Mouse (Mus musculus): ENCODE measurements around the gene Chd2. TPM values are rescaled to one million over a fixed set of nuclear protein-coding genes. Genes with fewer than 3 reads are reported as not detected.
A peak's percentile ranks its signal among the peaks of the same experiment; 100 is the strongest.
"Not testable (repeated sequence)": the region's sequence is repeated elsewhere in the genome, so short reads cannot be mapped to it uniquely, and the experiment has no call there.

Chd2 gene
- total RNA-seq, 2 experiments from 2014 or later: 40.7 to 48.4 TPM

DNA sequence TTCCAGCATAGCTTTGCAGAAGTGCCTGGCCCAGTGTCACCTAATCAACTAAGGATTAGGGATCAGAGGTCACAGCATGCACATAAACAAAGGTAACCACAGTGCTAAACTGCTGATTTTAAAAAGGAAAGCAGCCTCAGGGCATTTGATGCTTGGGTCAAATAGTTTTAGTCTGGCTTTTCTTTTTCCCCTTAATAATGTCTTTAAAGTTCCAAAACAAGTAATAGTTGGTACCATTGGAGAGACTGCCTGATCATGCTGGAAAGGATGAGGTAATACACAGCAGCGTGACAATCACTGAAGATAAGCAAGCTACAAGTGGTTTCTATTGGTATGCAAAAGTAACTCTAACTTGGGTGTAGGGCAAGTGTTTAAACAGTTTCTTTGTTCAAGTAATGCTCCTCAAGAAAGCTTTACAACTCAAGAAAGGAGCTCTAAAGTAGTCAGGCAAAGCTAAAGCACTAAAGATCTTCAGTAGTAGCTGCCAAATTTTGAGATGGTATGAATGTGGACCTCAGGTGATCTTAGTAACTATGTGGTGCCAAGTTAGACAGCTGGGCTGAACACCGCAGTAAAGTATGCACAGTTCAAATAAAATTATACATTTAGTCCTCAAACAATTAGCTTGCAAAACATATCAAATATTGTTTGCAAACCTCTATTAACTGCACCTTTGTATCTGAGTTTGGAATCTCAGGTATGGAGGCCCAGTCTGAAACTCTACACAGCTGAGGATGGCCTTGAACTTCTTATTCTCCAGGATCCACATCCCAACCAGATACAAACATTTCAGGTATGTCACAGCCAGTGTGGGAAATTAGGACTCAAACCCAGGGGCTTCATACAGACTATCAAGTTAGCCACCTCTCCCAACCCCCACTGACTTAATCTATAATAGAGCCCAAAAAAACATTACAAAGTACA, 6.4 kb downstream of the Chd2 start:
- no peak for DNase-seq
- no peak for TF ChIP-seq CTCF (IDR thresholded peaks at IDR 0.05)
- H3K27ac ChIP-seq: peak overlapping the region; percentile 99
- peak overlapping the region; percentile 81 for H3K4me3 ChIP-seq
- intact Hi-C loops (cut with DNase I): no loop called here

DNA sequence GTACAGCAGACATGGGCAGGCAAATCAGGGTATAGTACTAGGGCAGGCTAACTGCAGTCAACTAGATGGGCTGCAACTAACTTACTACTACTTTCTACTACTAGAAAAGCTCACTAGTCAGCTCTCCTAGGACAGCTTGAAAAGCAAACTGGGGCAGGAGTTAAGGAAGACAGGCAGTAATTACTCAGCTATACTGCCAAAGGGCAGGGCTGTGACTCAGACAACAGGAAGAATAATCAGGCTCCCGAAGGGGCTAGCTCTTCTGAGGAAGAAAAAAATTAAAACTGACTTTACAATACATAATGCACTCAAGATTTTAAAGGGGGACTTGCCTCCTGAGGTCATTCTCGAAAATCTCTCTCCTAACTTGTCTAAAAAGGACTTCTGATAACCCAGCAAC, 8.2 kb downstream of the Chd2 start:
- no peak for TF ChIP-seq CTCF (IDR thresholded peaks at IDR 0.05)
- no peak for DNase-seq
- H3K4me3 ChIP-seq: peak overlapping the region; percentile 56
- H3K27ac ChIP-seq: peak overlapping the region; percentile 99
- intact Hi-C loops (cut with DNase I): no loop called here

DNA sequence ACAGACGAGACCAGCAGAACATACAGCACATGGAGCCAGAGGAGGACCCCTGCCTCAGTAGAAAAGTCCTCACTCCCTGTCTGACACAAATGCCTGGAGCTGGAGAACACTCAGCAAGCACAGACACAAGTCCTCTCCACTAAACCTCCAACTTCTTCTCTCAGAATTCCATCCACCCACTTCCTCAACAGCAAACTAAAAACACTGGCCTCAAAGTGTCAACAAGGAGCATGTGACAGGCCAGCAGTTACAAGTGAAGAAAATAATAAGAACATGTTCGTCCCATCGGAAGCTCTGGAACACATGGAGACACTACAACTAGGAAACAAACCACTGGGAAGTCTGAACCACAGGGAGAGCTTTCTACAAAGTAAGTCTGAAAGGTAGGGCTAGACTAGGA, 8.7 kb downstream of the Chd2 start:
- Histone ChIP-seq H3K4me3 (peak overlapping the region; percentile 56), H3K27ac (peak overlapping the region; percentile 99)
- TF ChIP-seq CTCF (IDR thresholded peaks at IDR 0.05): no peak
- intact Hi-C loops (cut with DNase I): no loop called here
- DNase-seq: no peak

DNA sequence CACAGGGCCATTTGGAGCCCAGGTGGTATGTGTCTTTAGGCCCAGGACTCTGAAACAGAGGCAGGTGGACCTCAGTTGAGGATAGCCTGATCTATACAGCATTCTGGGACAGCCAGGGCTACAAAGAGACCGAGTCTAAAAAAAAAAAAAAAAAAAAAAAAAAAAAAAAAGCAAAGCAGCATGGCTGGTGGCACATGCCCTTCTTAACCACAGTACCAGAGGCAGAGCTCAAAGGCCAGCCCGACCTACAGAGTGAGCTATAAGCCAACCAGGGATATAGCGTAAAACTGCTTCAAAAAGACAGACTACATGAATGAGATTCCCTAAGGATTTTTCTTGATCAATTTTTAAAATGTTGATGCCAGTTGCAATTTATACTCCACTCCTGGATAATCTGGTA, 9.5 kb downstream of the Chd2 start:
- H3K4me3 ChIP-seq: peak overlapping the region; percentile 42
- intact Hi-C loops (cut with DNase I): no loop called here
- peak overlapping the region; percentile 99 for H3K27ac ChIP-seq
- no peak for TF ChIP-seq CTCF (IDR thresholded peaks at IDR 0.05)
- no peak for DNase-seq

DNA sequence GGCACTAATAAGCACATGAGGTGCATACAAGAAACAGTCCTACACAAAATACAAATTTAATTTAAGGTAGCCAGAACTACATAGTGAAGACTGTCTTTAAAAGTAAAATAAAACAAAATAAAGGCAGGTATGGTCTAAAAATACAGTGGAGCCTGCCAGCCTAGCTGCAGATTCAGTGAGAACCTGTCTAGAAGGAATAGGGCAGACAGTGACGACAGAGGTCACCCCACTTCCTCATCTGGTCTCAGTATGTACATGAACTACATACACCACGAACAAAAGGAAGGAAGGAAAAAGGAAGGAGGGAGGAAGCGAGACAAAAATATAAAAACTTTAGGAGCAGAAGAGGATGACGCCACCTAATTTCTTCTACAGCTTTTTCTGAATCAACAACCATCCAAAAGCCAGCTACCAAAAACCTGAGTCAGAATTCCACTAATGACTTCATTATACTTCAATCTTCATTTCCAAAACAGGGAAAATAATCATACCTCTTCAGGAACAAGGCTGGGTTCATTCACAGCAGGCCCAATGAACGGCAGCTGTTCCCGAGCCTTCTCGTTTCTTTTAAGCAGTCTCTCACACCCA, 10.0 kb downstream of the Chd2 start:
- intact Hi-C loops (cut with DNase I): no loop called here
- peak overlapping the region; percentile 99 for H3K27ac ChIP-seq
- no peak for TF ChIP-seq CTCF (IDR thresholded peaks at IDR 0.05)
- H3K4me3 ChIP-seq: peak overlapping the region; percentile 42
- DNase-seq: no peak

DNA sequence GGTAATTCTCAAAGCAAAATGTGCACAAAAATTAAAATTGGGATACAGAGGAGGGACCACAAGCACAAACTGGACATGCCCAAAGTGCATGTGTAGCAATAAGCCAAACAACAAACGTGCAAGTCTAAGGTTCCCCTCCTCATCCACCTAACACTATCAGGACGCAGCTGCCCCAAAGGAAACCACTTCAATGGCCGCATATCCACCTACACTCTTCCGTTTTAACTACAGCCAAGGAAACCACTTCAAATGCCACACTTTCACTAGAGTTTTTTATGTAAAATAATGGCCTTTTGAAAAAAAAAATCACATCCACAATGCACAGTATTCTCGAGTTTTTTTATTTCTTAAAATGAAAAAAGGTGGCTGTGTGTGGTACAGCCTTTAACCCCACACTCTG, 10.8 kb downstream of the Chd2 start:
- no peak for TF ChIP-seq CTCF (IDR thresholded peaks at IDR 0.05)
- Histone ChIP-seq H3K4me3 (peak overlapping the region; percentile 42), H3K27ac (peak overlapping the region; percentile 99)
- no peak for DNase-seq
- intact Hi-C loops (cut with DNase I): no loop called here

DNA sequence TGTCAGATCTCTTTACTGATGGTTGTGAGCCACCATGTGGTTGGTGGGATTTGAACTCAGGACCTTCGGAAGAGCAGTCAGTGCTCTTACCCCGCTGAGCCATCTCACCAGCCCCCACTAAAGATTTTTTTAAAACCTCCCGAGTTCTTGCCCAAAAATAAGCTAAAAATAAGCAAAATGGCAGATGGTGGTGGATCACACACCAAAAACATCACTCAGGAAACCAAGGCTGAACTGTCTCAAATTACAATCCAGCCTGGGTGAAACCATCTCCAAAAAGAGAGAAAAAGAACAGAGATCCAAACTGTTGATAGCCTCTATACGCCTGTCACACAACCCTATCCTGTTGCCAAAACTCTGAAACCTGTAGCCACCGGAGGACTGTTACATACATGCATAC, 11.5 kb downstream of the Chd2 start:
- intact Hi-C loops (cut with DNase I): no loop called here
- Histone ChIP-seq H3K27ac (peak overlapping the region; percentile 99), H3K4me3 (no peak overlapping the region)
- DNase-seq: no peak
- no peak for TF ChIP-seq CTCF (IDR thresholded peaks at IDR 0.05)

DNA sequence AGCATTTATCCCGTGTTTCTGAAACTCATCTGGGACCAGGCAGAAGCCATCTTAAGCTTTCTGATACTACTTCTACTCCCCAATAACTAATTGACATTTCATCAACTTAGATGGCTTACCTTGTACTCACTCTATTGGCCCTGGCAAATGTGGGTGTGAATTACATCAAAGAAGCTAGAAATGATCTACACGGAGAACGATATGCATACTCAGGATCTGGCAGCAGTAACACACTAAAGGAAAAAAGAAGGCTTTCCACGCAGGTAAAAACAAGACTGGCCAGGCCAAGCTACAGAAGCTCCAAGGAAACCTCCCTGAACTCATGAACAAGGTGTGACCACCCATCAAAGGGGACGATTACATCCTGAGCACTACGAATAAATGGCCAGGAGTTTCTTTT, 12.4 kb downstream of the Chd2 start:
- intact Hi-C loops (cut with DNase I): no loop called here

DNA sequence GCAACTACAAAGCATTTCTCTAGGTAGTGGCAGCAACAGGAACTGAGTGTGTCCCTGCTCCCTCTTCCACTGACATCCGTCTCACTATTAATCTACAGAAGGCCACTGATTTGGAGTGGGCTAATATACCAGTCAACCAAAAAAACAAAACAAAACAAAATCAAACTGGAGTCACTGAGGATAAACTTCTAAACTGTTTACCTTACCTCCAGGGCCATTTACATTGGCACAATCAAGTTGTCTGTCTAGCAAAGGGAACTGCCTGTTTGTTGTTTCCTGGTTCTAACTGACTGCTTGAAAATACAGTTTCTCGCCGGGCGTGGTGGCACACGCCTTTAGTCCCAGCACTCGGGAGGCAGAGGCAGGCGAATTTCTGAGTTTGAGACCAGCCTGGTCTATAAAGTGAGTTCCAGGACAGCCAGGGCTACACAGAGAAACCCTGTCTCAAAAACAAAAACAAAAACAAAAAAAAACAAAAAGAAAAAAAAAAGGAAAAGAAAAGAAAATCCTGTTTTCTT, 13.2 kb downstream of the Chd2 start:
- intact Hi-C loops (cut with DNase I); DNase-seq; H3K4me3 ChIP-seq: not testable (repeated sequence)
- H3K27ac ChIP-seq: peak overlapping the region; percentile 99

More for the DNA sequence above, 12.4 kb downstream of the Chd2 start:
- TF ChIP-seq CTCF (IDR thresholded peaks at IDR 0.05): no peak
- peak overlapping the region; percentile 99 for H3K27ac ChIP-seq
- no peak overlapping the region for H3K4me3 ChIP-seq
- DNase-seq: no peak

DNA sequence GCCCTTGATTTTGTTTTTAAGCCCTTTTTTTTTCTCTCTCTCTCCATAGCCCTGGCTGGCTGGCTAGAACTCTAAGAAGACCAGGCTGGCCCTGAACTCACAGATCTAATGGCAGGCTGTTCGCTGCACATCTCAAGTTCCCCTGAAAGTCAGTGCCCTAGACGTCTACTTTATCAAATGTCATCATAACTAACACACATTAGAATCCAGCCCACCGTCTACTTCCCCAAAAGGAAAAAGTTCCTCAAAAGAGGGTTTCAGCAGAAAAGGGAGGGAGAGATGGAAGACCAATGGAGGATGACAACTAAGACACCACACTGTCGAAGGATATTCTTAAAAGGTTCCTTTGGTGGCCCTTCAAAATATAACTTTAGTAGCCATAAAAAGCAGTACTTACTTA, 14.4 kb downstream of the Chd2 start:
- peak overlapping the region; percentile 48 for H3K27ac ChIP-seq
- intact Hi-C loops (cut with DNase I): no loop called here
- no peak for DNase-seq
- no peak for TF ChIP-seq CTCF (IDR thresholded peaks at IDR 0.05)
- H3K4me3 ChIP-seq: no peak overlapping the region

DNA sequence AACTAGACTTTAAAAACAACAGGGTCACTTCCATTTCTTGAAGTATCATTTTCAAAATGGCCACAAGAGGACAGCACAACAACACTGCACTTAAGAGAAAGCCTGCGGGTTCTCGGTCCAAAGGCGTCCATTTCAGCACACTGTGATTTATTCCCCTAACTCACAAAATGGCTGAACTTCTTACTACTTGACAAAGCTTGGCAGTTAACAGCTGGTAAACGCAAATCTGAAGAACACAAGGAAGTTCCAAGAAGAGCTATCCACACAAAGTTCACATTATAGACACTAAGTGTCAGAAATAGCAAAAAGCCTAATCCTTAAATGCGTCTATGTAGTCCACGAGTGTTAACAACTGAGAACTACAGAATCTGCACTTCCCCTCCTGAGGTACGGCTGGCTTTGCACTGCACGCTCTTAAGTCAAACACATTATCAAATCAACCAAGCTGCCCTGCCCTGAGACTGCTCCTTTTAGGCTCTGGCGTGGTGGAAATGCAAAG, 17.1 kb downstream of the Chd2 start:
- peak overlapping the region; percentile 87 for H3K27ac ChIP-seq
- intact Hi-C loops (cut with DNase I): loop anchor here (2.0 kb wide), 1 partner anchor 104 kb away; no protein-coding TSS in a partner anchor
- peak overlapping the region; percentile 45 for H3K4me3 ChIP-seq
- peak; percentile 69 for DNase-seq
- no peak; the same call in 1 of the 2 replicates for TF ChIP-seq CTCF (IDR thresholded peaks at IDR 0.05)

DNA sequence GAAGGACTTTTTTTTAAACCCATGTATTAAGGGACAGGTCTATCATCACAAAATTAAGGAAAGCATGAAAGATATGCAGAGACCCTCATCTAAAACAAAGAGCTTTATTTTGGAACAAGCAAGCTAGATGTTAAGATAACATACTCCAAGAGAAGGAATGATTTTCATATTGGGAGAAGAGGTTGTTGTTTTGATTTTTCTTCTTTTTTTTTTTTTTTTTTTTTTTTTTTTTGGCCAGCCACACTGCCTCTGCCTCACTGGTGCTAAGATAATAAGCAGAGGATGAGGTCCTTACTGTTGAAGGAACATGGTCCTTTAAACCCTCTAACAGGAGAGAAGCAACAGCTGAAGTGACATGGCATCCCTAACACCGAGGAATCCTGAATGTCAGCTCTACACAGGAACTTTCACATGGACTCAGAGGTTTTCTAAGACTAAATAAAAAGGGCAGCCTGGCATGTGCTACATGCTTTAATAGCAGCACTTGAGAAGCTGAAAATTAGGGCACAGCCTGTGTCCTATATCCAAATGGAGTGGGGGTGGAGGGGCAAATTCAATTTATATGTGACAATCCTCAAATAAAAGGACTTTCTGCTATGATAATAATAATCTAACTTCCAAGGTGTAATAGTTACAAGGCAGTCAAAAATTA, 17.9 kb downstream of the Chd2 start:
- DNase-seq: no peak
- intact Hi-C loops (cut with DNase I): loop anchor here (1.0 to 2.0 kb wide), 2 partner anchors 96 to 105 kb away; no protein-coding TSS in a partner anchor
- Histone ChIP-seq H3K4me3 (peak overlapping the region; percentile 34), H3K27ac (peak overlapping the region; percentile 87)
- TF ChIP-seq CTCF (IDR thresholded peaks at IDR 0.05): no peak

Measured in gastrocnemius, adult 2 months (tissue).